In genomic region chr16:23127311-23127672, GRCm38 (mm10) we compare ENCODE assay signal across 8 mouse cellular contexts. TPM values are rescaled to one million over a fixed set of nuclear protein-coding genes. Genes with fewer than 3 reads are reported as not detected.
DNase-seq lines count a peak whose midpoint lies in the region; ATAC-seq and TF ChIP-seq lines count a peak whose summit lies in the region.

No protein-coding gene starts in this region.

- H3ac ChIP-seq in myocyte (ENCODE audit: control insufficient read depth, insufficient read length) = peak overlapping the region; percentile 25

- 0% methylated on average over 4 of the region's 4 CpGs for WGBS in liver, adult 2 months
- WGBS in embryonic facial prominence, embryonic 14.5 days = 1% methylated on average over 4 of the region's 4 CpGs
- WGBS in intestine, embryonic 15.5 days = 0% methylated on average over 4 of the region's 4 CpGs

- H3K4me1 ChIP-seq in liver, adult 2 months (ENCODE audit: control insufficient read depth, insufficient read depth, low read length) = peaks cover 10% of the 10 kb centered on the region
- peaks cover 11% of the 10 kb centered on the region; the same call in 1 of the 2 replicates for H3K4me1 ChIP-seq in embryonic facial prominence, embryonic 14.5 days (ENCODE audit: control insufficient read depth, insufficient read depth, low read length)
- peaks cover 4% of the 10 kb centered on the region; the same call in 1 of the 2 replicates for H3K4me1 ChIP-seq in intestine, embryonic 15.5 days (replicated peaks)

- H3K9ac ChIP-seq in liver, adult 2 months (ENCODE audit: low read depth, low read length) = peak overlapping the region; percentile 72
- peak overlapping the region; percentile 96 for H3K9ac ChIP-seq in embryonic facial prominence, embryonic 14.5 days (ENCODE audit: low read depth, low read length)
- peak overlapping the region; percentile 94 for H3K9ac ChIP-seq in intestine, embryonic 15.5 days

- no peaks in the 10 kb centered on the region for H3K27me3 ChIP-seq in liver, adult 2 months (ENCODE audit: control insufficient read depth, insufficient read depth, low read length)
- no peaks in the 10 kb centered on the region for H3K27me3 ChIP-seq in embryonic facial prominence, embryonic 14.5 days (replicated peaks; ENCODE audit: control insufficient read depth, insufficient read depth, low read length)
- H3K27me3 ChIP-seq in intestine, embryonic 15.5 days (replicated peaks) = no peaks in the 10 kb centered on the region
- no peaks in the 10 kb centered on the region for H3K27me3 ChIP-seq in myocyte (ENCODE audit: control insufficient read depth, insufficient read depth, insufficient read length)

- ATAC-seq in embryonic facial prominence, embryonic 14.5 days (ENCODE audit: low read depth) = 0 out of 2 replicates have a peak, but pooled peaks have one; percentile 4
- ATAC-seq in intestine, embryonic 15.5 days = peak; percentile 34

- peak overlapping the region; percentile 92 for H3K4me3 ChIP-seq in liver, adult 2 months (ENCODE audit: insufficient read depth, low read depth, low read length)
- peak overlapping the region; percentile 83 for H3K4me3 ChIP-seq in embryonic facial prominence, embryonic 14.5 days (ENCODE audit: low read depth, low read length)
- H3K4me3 ChIP-seq in intestine, embryonic 15.5 days (replicated peaks) = peak overlapping the region; percentile 86
- H3K4me3 ChIP-seq in myocyte = peak overlapping the region; percentile 88

- H3K9me3 ChIP-seq in embryonic facial prominence, embryonic 14.5 days (ENCODE audit: control insufficient read depth, low read length) = no peaks in the 10 kb centered on the region
- H3K9me3 ChIP-seq in intestine, embryonic 15.5 days = no peaks in the 10 kb centered on the region

- H3K27ac ChIP-seq in liver, adult 2 months (replicated peaks; ENCODE audit: insufficient read depth, low read depth, low read length) = no peak overlapping the region
- H3K27ac ChIP-seq in embryonic facial prominence, embryonic 14.5 days (replicated peaks; ENCODE audit: low read depth, low read length) = peak overlapping the region; percentile 98
- H3K27ac ChIP-seq in intestine, embryonic 15.5 days = peak overlapping the region; percentile 99

- peak overlapping the region; percentile 87 for H3K4me2 ChIP-seq in embryonic facial prominence, embryonic 14.5 days (ENCODE audit: low read depth, low read length)
- H3K4me2 ChIP-seq in intestine, embryonic 15.5 days (replicated peaks) = peak overlapping the region; percentile 71
- peak overlapping the region; percentile 89 for H3K4me2 ChIP-seq in myocyte (ENCODE audit: low read depth)

- TF ChIP-seq CTCF in liver, adult 2 months (IDR thresholded peaks at IDR 0.05; ENCODE audit: low read depth, low read length) = no peak

- no peak for DNase-seq in liver, adult 2 months (ENCODE audit: extremely low read depth, low read depth, low spot score)
- DNase-seq in liver = no peak
- no peak for DNase-seq in embryonic facial prominence, embryonic 14.5 days (ENCODE audit: low spot score)
- no peak for DNase-seq in adrenal gland, postnatal 4 days (ENCODE audit: low spot score in 2 of 2)
- no peak for DNase-seq in cerebellum, adult 11-12 months
- DNase-seq in cerebellum, postnatal 25 days = no peak

- TF ChIP-seq POLR2A in liver, adult 2 months (IDR thresholded peaks at IDR 0.05; ENCODE audit: extremely low read depth, insufficient read depth, low read length) = no peak
- TF ChIP-seq POLR2A in myocyte (IDR thresholded peaks at IDR 0.05; ENCODE audit: insufficient read length, low read depth) = no peak

- no peaks in the 10 kb centered on the region for H3K79me2 ChIP-seq in liver, adult 2 months (ENCODE audit: control insufficient read depth, insufficient read depth, low read length)
- peaks cover 16% of the 10 kb centered on the region for H3K79me2 ChIP-seq in myocyte (ENCODE audit: control insufficient read depth, insufficient read depth)

- H3K36me3 ChIP-seq in liver, adult 2 months (ENCODE audit: control insufficient read depth, insufficient read depth, low read length) = no peaks in the 10 kb centered on the region
- peaks cover 14% of the 10 kb centered on the region for H3K36me3 ChIP-seq in embryonic facial prominence, embryonic 14.5 days (ENCODE audit: control insufficient read depth, insufficient read depth, low read length)
- H3K36me3 ChIP-seq in intestine, embryonic 15.5 days = peaks cover 6% of the 10 kb centered on the region; the same call in 1 of the 2 replicates
- H3K36me3 ChIP-seq in myocyte (ENCODE audit: control insufficient read depth, insufficient read depth) = peaks cover 5% of the 10 kb centered on the region

TF ChIP-seq in myocyte, 11 proteins besides CTCF, POLR2A, EP300 and RAD21:
- TF ChIP-seq POLR2AphosphoS2 (IDR thresholded peaks at IDR 0.05; ENCODE audit: insufficient read length, low read depth) = no peak
- no peak for TF ChIP-seq CEBPB (IDR thresholded peaks at IDR 0.05; ENCODE audit: insufficient read depth, poor library complexity, severe bottlenecking)
- no peak for TF ChIP-seq E2F4 (IDR thresholded peaks at IDR 0.05; ENCODE audit: insufficient read depth)

RNA-seq across cellular contexts. Expression of gene Rfc4, which starts 0.2 kb away (rescaled TPM):
- 5.2 and 5.3 TPM in 2 replicates for total RNA-seq in liver, adult 2 months (2014; rRNA removed)
- 0.32 TPM in 1 of 2 replicates, not detected in the other for polyA plus RNA-seq in liver, adult 2 months (2012; rRNA removed)
- polyA plus RNA-seq in embryonic facial prominence, embryonic 14.5 days (2014; fragmentation: Nextera tagmentation; extraction: Ambion mirVana) = 89.8 and 97.4 TPM in 2 replicates
- polyA plus RNA-seq in intestine, embryonic 15.5 days (2015; fragmentation: Nextera tagmentation; extraction: Ambion mirVana) = 118 and 130 TPM in 2 replicates
- polyA plus RNA-seq in myocyte (2012; fragmentation: generic; extraction: Trizol) = 18.9 TPM
- total RNA-seq in adrenal gland, postnatal 4 days (2021) = 10 to 100 TPM; 24.2 to 25.5 TPM

RNA-seq across cellular contexts. Expression of gene Adipoq, which starts 19.0 kb away (rescaled TPM):
- total RNA-seq in liver, adult 2 months (2014; rRNA removed) = 0.87 and 1.2 TPM in 2 replicates
- 0.09 TPM in 1 of 2 replicates, not detected in the other for polyA plus RNA-seq in liver, adult 2 months (2012; rRNA removed)
- 5.9 and 18.4 TPM in 2 replicates for polyA plus RNA-seq in embryonic facial prominence, embryonic 14.5 days (2014; fragmentation: Nextera tagmentation; extraction: Ambion mirVana)
- polyA plus RNA-seq in intestine, embryonic 15.5 days (2015; fragmentation: Nextera tagmentation; extraction: Ambion mirVana) = not detected in 2 replicates
- not detected for polyA plus RNA-seq in myocyte (2012; fragmentation: generic; extraction: Trizol)
- 100 to 1,000 TPM; 119 to 145 TPM for total RNA-seq in adrenal gland, postnatal 4 days (2021)

RNA-seq across cellular contexts. Expression of gene Eif4a2, which starts 20.0 kb away (rescaled TPM):
- total RNA-seq in liver, adult 2 months (2014; rRNA removed) = 325 and 412 TPM in 2 replicates
- 64.4 and 75.9 TPM in 2 replicates for polyA plus RNA-seq in liver, adult 2 months (2012; rRNA removed)
- 249 and 268 TPM in 2 replicates for polyA plus RNA-seq in embryonic facial prominence, embryonic 14.5 days (2014; fragmentation: Nextera tagmentation; extraction: Ambion mirVana)
- polyA plus RNA-seq in intestine, embryonic 15.5 days (2015; fragmentation: Nextera tagmentation; extraction: Ambion mirVana) = 204 and 222 TPM in 2 replicates
- polyA plus RNA-seq in myocyte (2012; fragmentation: generic; extraction: Trizol) = 141 TPM
- total RNA-seq in adrenal gland, postnatal 4 days (2021) = 100 to 1,000 TPM; 482 to 508 TPM

Comparison
In these comparisons a context has a peak if more than half of its experiments do, and no peak if none do; other contexts are left out.
1. RNA of gene Rfc4, which starts 0.2 kb away (polyA plus RNA-seq): 118 to 130 TPM in intestine, embryonic 15.5 days, 89.8 to 97.4 TPM in embryonic facial prominence, embryonic 14.5 days and 18.9 TPM in myocyte (single experiment); 0.32 TPM in liver, adult 2 months; every median in the first group is over 10 times any median in the second.
2. Peak in every context shown above with its lines, with median percentiles within 50 percentile points of each other: H3K4me3 ChIP-seq, H3K9ac ChIP-seq and H3K4me2 ChIP-seq.